Mouse (Mus musculus) lung, postnatal 14 days (tissue): Measurements from ENCODE around the gene Scai.
"Not testable (repeated sequence)": the region's sequence is repeated elsewhere in the genome, so short reads cannot be mapped to it uniquely, and the experiment has no call there.

ENCODE experiments used
- DNase-seq: peaks from one replicate; pipeline ENCODE4 v3.0.0; 2021

Gene Scai

GRCm38 (mm10) chr2:39129526-39130326 lies 60.8 kb downstream of the Scai start:
- DNase-seq, result no peak

GRCm38 (mm10) chr2:39124167-39124566 lies 66.4 kb downstream of the Scai start:
- DNase-seq, result no peak

- DNase-seq, result no peak
Measured at GRCm38 (mm10) chr2:39121137-39121536, 69.4 kb downstream of the Scai start.

GRCm38 (mm10) chr2:39116583-39116982 lies 74.0 kb downstream of the Scai start:
- no peak for DNase-seq

GRCm38 (mm10) chr2:39114093-39114492 lies 76.4 kb downstream of the Scai start:
- DNase-seq, result no peak

GRCm38 (mm10) chr2:39110514-39110913 lies 80.0 kb downstream of the Scai start:
- DNase-seq, result no peak

- DNase-seq, result not testable (repeated sequence)
Measured at GRCm38 (mm10) chr2:39109712-39110111, 80.8 kb downstream of the Scai start.

GRCm38 (mm10) chr2:39099951-39100350 lies 90.6 kb downstream of the Scai start:
- not testable (repeated sequence) for DNase-seq

GRCm38 (mm10) chr2:39097993-39098392 lies 92.5 kb downstream of the Scai start:
- no peak for DNase-seq

- DNase-seq, result no peak
Measured at GRCm38 (mm10) chr2:39091966-39092365, 98.6 kb downstream of the Scai start.

GRCm38 (mm10) chr2:39082706-39083105 lies 107.8 kb downstream of the Scai start:
- DNase-seq, result no peak

- no peak for DNase-seq
Measured at GRCm38 (mm10) chr2:39070666-39071065, 119.9 kb downstream of the Scai start.

GRCm38 (mm10) chr2:39069096-39069495 lies 121.4 kb downstream of the Scai start:
- DNase-seq, result no peak

- DNase-seq, result peak; percentile 90
Measured at GRCm38 (mm10) chr2:39065400-39065987, 125.0 kb downstream of the Scai start, which contains the start of gene Golga1. Golga1 (minus strand) TSS chr2:39065541.

- no peak for DNase-seq
Measured at GRCm38 (mm10) chr2:39064687-39065399, 125.7 kb downstream of the Scai start.

GRCm38 (mm10) chr2:39048515-39048914 lies 142.0 kb downstream of the Scai start:
- no peak for DNase-seq

- DNase-seq, result no peak
Measured at GRCm38 (mm10) chr2:39040215-39040614, 150.3 kb downstream of the Scai start.

GRCm38 (mm10) chr2:39031611-39032010 lies 158.9 kb downstream of the Scai start:
- no peak for DNase-seq

GRCm38 (mm10) chr2:39020004-39020403 lies 170.5 kb downstream of the Scai start:
- DNase-seq, result no peak

GRCm38 (mm10) chr2:39016581-39016980 lies 174.0 kb downstream of the Scai start:
- no peak for DNase-seq
